Mouse (Mus musculus) small intestine, adult 2 months (tissue): Measurements from ENCODE around the gene Gm21833. TPM values are rescaled to one million over a fixed set of nuclear protein-coding genes. Genes with fewer than 3 reads are reported as not detected.
"Not testable (repeated sequence)": the region's sequence is repeated elsewhere in the genome, so short reads cannot be mapped to it uniquely, and the experiment has no call there.

ENCODE experiments used
- H3K27ac ChIP-seq: fragments of 200-500 bp; 2 replicates; pipeline ENCODE4 v1.5.1; 2012; ENCODE audit warnings: low read depth, low read length, control low read depth, inconsistent platforms; ENCODE audit not compliant: insufficient read depth
- H3K27me3 ChIP-seq: fragments of 200-500 bp; 2 replicates; pipeline ENCODE4 v1.6.1; 2012; ENCODE audit warnings: mild to moderate bottlenecking, moderate library complexity, low read length, inconsistent platforms; ENCODE audit not compliant: control insufficient read depth, insufficient read depth
- H3K36me3 ChIP-seq: fragments of 200-500 bp; 2 replicates; pipeline ENCODE4 v1.6.1; 2012; ENCODE audit warnings: mild to moderate bottlenecking, low read length, control low read depth, inconsistent platforms; ENCODE audit not compliant: control insufficient read depth, insufficient read depth
- H3K4me1 ChIP-seq: fragments of 200-500 bp; 2 replicates; pipeline ENCODE4 v1.6.1; 2012; ENCODE audit warnings: low read length, inconsistent platforms, mixed read lengths; ENCODE audit not compliant: control insufficient read depth, insufficient read depth, insufficient read length
- H3K4me3 ChIP-seq: fragments of 200-500 bp; 2 replicates; pipeline ENCODE4 v1.5.1; 2012; ENCODE audit warnings: low read depth, mild to moderate bottlenecking, control low read depth, inconsistent platforms, low read length, moderate library complexity
- CTCF ChIP-seq: fragments of 200-500 bp; IDR thresholded peaks from 2 replicates; pipeline ENCODE4 v1.5.1; 2012; ENCODE audit warnings: low read depth, mild to moderate bottlenecking, control low read depth, inconsistent platforms, low read length, moderate library complexity, mixed read lengths; ENCODE audit not compliant: insufficient replicate concordance, insufficient read length; ENCODE audit errors: extremely low read depth
- POLR2A ChIP-seq: fragments of 200-500 bp; IDR thresholded peaks from 2 replicates; pipeline ENCODE4 v1.6.1; 2012; ENCODE audit warnings: low read depth, mild to moderate bottlenecking, control low read depth, inconsistent platforms, low read length, moderate library complexity
- WGBS: fragments of 180-500 bp; shearing (Covaris S2); methylation state at CpG from one replicate; pipeline ENCODE4 v1.1.7; 2018; 5-methylcytosine and 5-hydroxymethylcytosine counted together
- polyA plus RNA-seq: library from polyadenylated mRNA; depleted of rRNA; stranded (reverse); fragments of >200 nt; gene quantifications from 2 replicates; pipeline ENCODE4 v1.2.3, GENCODE M21; 2012; rRNA removed

Gm21833 gene
- not detected in 2 replicates for polyA plus RNA-seq

- H3K4me3 ChIP-seq, H3K27ac ChIP-seq, H3K36me3 ChIP-seq, H3K4me1 ChIP-seq, H3K27me3 ChIP-seq: not testable (repeated sequence)
- WGBS = 71% methylated on average over 2 of the region's 2 CpGs
Measured at GRCm38 (mm10) chr16:82828082-82828481, at the start of gene Gm21833. TSS of gene Gm21833 (plus strand) at chr16:82828382.

- TF ChIP-seq POLR2A = no peak
- no peak for TF ChIP-seq CTCF
- H3K36me3 ChIP-seq = no peaks in the 10 kb centered on the region
- no peak overlapping the region for H3K27ac ChIP-seq
- H3K27me3 ChIP-seq = no peaks in the 10 kb centered on the region
- H3K4me3 ChIP-seq = no peak overlapping the region
- no peaks in the 10 kb centered on the region for H3K4me1 ChIP-seq
Measured at GRCm38 (mm10) chr16:82789521-82789920, 38.7 kb upstream of the Gm21833 start.

- no peak for TF ChIP-seq POLR2A
- TF ChIP-seq CTCF = no peak
Measured at GRCm38 (mm10) chr16:82796489-82796888, 31.7 kb upstream of the Gm21833 start.

GRCm38 (mm10) chr16:82815255-82815654 lies 12.9 kb upstream of the Gm21833 start:
- no peak overlapping the region for H3K27ac ChIP-seq
- TF ChIP-seq CTCF (no peak), POLR2A (no peak)

More at GRCm38 (mm10) chr16:82796489-82796888, 31.7 kb upstream of the Gm21833 start:
- Histone ChIP-seq H3K27me3 (no peaks in the 10 kb centered on the region), H3K36me3 (no peaks in the 10 kb centered on the region), H3K4me1 (no peaks in the 10 kb centered on the region), H3K27ac (no peak overlapping the region), H3K4me3 (no peak overlapping the region)
- WGBS = 82% methylated on average over 4 of the region's 4 CpGs

GRCm38 (mm10) chr16:82816615-82817014 lies 11.6 kb upstream of the Gm21833 start:
- Histone ChIP-seq H3K27ac (no peak overlapping the region), H3K36me3 (no peaks in the 10 kb centered on the region), H3K4me1 (no peaks in the 10 kb centered on the region), H3K27me3 (no peaks in the 10 kb centered on the region), H3K4me3 (no peak overlapping the region)
- WGBS = 56% methylated on average over 2 of the region's 2 CpGs
- TF ChIP-seq CTCF (no peak), POLR2A (no peak)

More at GRCm38 (mm10) chr16:82815255-82815654, 12.9 kb upstream of the Gm21833 start:
- no peaks in the 10 kb centered on the region for H3K27me3 ChIP-seq
- no peaks in the 10 kb centered on the region for H3K36me3 ChIP-seq
- no peaks in the 10 kb centered on the region for H3K4me1 ChIP-seq
- no peak overlapping the region for H3K4me3 ChIP-seq

GRCm38 (mm10) chr16:82855752-82856151 lies 27.6 kb downstream of the Gm21833 start:
- Histone ChIP-seq H3K4me1 (no peaks in the 10 kb centered on the region), H3K36me3 (no peaks in the 10 kb centered on the region), H3K27me3 (no peaks in the 10 kb centered on the region), H3K27ac (no peak overlapping the region), H3K4me3 (no peak overlapping the region)
- 67% methylated on average over 2 of the region's 2 CpGs for WGBS
- TF ChIP-seq CTCF (no peak), POLR2A (no peak)

- TF ChIP-seq CTCF (no peak), POLR2A (no peak)
- WGBS = 89% methylated on average over 7 of the region's 7 CpGs
- Histone ChIP-seq H3K27me3 (no peaks in the 10 kb centered on the region), H3K27ac (no peak overlapping the region), H3K4me3 (no peak overlapping the region), H3K4me1 (no peaks in the 10 kb centered on the region), H3K36me3 (no peaks in the 10 kb centered on the region)
Measured at GRCm38 (mm10) chr16:82864590-82864989, 36.4 kb downstream of the Gm21833 start.
